Mouse (Mus musculus) layer of hippocampus, postnatal 36 days (tissue): Measurements from ENCODE around the gene Neurod1. TPM values are rescaled to one million over a fixed set of nuclear protein-coding genes. Genes with fewer than 3 reads are reported as not detected.

Source experiments
- DNase-seq, 2 experiments: peaks; one replicate each; pipeline ENCODE4 v3.0.0; 2022
- total RNA-seq, 2 experiments: library from RNA; stranded (reverse); gene quantifications; 2 replicates each; pipeline ENCODE4 v1.2.3; 2021

The Neurod1 gene
- total RNA-seq: 10 to 100 TPM; 33.0 to 33.9 TPM

DNA sequence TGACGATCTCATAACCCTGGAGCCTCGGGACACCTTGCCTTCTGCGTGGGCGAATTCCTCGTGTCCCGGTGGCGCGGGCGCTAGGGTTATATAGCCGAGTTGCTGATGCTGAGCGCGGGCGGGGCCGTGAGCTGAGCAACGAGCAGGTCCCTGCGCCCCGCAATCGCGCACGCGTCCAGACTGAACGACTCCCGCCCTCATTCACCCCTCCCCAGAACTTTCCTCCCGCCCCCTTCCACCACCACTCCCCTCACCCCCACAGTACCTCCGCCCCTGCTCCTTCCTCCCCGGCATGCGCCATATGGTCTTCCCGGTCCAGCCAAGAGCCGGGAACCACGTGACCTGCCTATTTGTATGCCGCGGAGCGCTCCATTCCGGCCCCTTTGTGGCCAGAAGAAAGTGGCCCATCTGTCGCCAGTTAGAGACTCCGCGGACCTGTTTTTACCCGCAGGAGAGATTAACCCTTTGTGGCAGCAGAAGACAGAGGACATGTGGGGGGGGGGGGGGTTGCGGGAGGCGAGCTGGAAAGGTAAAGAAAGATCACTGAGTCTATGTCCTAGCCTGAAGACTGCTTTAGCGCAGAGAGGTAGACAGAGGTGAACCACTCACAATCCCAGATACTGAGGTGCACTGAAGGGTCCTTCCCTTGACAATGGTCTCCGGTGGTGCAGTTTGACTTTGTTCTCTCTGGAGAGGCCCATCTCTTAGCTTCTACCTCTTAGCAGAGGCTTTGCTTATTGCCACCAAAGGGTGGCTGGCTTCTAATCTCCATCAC is at the start of gene Neurod1, which contains the start of gene Cerkl:
Gene Neurod1 (minus strand): TSS at position 177 of the 775 bp plus-strand sequence.
Gene Cerkl (minus strand): TSS at position 211 of the 775 bp plus-strand sequence.
- DNase-seq: peak; percentile 65 to 69

DNA sequence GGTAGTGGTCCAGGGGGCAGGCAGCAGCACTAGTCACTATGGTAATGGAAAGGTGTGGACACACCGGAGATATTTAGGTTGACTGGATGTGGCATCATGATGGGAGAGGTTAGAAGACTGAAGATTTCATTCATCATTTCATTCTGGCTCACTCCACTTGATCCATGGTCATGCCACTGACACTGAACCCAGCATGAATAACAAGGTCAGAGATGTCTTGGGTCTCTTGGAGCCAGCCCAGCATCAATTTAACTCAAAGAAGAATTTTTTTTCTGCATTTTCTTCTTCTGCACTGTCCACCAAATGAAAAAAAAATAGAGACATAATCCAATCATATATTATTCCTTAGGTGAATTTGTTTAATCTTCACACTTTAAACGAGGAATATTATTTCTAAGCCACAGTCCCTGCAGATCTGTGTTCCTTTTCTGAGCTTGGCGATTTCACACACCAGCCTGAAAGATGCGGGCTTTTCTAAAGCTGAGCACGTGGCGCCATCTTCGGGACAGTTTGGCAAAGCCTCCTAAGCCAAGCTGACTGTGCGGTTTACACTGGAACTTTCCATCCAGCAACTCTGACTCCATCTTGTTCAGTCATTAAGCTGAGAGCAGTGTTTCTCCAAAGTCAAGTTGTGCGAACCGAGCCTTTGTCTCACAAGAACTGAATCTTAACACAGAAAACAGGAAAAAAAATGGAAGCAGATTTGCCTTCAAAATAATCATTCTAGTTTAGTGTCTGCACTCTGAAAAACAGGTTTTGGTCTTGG is 42.6 kb upstream of the Neurod1 start:
- peak; percentile 70 to 73 for DNase-seq

DNA sequence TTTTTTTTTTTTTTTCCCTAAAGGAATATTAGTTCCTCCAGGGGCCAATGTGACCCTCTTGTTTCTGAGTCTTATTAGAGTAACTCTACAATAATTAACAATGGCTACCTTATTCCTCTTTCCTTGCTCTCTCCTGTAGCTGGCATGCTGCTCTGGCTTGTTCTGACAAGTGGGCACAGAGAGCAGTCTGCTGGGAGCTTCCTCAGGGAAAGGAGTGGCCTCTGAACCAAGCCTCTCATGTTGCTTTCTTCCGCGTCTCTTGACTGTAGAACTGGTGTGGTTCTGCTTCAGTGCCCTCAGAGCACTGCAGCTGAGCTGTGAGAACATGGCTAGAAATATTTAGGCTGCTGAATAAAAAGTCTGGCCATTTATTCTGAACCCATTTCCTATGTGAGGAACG is 28.6 kb upstream of the Neurod1 start:
- no peak for DNase-seq

DNA sequence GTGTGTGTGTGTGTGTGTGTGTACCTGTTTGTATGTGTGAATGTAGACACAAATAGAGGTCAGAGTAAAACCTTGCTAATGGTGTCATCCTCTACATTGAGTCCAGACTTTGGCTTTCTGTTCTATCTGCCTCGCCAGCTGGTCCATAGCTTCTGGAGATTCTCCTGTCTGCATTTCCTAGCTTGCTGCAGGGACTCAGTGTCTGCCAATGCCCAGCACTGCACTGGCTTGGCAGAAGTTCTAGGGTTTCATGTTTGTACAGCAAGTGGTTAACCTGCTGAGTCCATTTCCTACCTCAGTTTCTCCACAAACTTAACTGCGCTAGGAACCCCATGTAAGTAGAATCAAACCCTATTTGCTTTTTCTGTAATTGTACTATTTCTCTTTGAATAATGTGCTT is 26.0 kb upstream of the Neurod1 start:
- no peak for DNase-seq

DNA sequence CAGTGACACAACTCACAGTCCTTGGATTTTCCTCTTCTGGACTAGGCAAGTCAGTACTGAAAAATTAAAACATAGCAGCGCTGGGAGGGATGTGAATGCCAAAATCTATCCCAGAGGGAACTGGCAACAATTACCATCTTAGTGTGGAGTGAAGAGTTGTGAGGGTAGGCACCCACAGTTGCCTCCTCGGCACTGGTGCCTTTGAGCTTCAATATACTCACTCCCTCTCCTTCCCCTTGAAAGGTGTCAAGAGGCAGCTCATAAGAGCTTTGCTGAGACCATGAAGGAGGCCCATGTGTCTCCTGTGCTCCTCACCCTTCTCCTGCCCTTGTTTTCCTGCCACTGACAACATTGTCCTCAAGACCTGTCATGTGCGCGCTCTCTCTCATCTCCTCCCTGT is 5.9 kb upstream of the Neurod1 start:
- DNase-seq: no peak

DNA sequence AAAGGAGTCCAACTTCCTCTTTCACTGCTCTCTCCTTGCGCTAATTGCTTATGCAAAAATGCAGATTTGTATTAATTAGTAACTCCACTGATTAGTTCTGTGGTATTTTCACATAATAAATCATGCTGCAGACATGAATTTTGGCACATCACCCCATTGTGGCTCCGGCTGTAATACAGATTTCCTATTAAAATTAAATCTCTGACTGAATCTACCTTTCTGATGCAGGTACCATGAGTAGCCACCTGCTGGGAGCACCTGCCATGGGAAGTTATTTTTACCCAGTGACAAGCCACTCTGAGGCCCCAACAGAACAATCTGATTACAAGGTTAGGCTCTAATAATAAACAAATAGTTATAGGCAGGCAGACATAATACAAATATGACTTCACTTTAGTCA is 5.3 kb upstream of the Neurod1 start:
- no peak for DNase-seq

DNA sequence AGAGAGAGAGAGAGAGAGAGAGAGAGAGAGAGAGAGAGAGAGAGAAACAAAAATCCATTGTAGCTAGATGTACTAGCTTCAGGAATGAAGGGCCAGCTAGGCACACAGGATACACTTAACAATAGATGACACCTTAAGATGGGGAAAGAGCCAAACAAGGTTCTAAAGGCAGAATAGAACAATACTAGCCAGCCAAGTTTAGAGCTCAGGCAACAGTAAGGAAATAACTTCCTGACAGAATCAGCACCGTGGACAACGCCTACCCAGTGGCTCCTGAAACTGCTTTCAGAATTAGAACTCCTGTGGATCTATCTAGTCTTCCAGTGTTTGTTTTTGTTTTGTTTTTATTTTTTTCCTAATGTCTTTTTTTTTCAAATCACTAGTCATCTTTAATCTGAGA is 4.0 kb upstream of the Neurod1 start:
- DNase-seq: no peak

DNA sequence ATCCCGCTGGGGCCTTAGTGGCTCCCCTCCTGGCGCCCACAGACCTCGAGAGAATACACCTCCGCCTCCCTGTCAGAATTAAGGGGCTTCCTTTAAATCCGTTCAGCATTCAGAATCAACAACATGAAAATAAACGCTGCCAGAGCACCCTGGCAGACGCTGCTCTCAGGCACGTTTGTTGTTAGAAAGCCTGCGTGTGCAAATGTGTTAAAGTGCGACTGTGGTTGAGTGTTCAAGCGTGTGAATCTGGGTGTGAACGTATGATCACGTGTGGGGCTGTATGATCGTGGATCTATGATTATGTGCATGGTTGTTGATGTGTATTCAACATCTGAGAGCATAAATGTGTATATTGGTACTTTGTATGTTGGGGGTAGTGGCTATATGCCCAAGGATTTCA is 3.6 kb upstream of the Neurod1 start:
- DNase-seq: no peak

DNA sequence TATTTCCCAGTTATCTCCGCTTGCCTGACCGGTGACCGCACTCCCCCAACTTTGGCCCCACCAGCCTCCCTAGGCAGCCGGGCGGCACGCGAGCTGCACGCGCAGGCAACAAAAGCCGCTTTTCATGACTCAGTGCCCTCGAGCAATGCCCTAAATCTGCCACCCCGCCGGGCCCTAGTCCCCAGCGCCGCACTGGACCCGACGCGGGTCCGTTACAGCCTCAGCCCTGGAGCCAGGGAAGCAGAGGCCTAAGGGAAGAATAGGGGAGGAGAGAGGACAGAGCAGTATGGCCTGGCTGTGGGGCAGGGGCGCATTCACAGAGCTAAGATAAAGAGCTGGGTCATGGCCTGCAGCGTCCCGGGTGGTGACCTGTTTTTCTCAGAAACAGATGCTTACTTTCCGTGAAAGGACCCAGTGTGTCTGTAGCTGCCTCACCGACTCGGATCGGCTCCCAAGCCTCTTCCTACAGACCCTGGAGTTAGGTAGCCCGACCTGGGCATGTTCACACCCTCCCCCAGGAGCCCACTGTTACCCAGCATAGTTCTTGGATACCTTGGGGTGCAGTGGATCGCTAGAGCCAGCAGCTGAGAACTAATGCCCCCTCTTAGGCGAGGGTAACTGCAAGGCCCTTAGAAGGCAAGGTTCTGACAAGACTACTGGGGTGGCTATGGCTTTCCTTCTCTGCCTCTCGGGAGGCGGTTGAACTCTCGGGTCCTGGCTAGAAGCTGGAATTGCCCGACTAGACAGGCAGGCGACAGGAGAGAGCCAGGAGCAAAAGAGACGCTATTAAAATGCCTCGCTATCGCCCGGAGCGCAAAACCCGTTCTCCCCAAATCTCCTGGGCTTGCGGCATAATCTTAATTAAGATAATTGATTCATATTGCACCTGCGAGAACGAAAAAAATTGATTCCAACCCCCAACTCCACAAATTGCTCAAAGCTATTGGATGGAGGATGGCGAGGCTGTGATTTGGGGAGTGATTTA is 2.8 kb upstream of the Neurod1 start:
- peak in 1 of 2 experiments; percentile 32 for DNase-seq

DNA sequence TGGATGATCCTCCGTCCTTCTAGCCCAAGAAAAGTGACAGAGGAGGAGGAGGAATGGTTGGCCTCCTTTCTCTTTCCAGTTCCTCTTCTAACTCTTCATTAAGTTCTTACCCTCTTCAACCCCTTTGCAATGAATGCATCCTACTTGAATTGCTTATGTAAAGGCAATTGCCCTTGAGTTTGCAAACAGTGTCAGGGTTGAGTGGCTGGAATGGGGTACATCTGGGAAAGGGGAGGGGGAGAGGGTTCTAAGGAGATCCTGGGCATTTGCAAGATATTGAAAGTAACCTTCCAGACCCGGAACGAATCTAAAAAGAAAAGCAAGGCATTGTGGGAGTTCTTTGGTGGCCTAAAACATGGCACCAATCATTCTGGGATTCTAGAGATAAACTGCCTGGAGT is 1.4 kb upstream of the Neurod1 start:
- no peak for DNase-seq

DNA sequence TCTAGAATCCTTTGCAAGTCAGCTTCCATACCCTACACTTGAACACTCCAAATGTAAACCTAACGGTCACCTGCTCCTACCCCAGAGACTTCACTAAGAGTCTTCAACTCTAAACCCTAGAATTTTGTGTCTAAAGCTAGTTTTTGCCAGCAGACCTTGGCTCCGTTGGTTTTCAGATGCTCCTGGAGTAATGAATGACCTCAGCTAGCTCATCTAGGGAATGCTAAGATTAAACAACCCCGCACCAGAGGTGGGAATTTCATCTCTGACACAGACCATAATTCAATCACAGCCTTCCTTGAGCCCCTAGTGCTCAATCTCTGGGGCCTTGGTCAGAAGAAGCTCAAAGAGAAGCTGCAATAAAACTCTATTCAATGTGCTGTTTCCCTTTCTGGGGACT is 883 bp upstream of the Neurod1 start:
- no peak for DNase-seq

DNA sequence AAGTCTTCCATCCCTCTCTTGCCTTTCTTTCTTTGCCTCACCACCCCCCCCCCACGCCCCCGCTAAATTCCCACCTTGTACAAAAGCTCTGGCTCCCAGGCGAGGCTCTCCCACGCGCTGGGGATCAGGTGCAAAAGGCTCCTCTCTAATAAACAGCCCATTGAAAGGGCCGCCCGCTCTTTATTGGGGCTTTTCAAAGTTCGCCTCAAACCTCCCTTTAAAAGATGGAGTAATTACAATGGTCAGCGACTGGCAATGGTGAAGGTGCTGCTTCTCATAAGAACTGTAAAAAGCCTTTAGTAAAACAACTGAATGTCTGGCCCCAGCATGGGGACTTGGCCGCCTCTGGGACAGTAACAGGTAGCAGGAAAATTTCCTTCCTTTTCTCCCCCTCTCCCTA is 905 bp downstream of the Neurod1 start:
- DNase-seq: no peak

DNA sequence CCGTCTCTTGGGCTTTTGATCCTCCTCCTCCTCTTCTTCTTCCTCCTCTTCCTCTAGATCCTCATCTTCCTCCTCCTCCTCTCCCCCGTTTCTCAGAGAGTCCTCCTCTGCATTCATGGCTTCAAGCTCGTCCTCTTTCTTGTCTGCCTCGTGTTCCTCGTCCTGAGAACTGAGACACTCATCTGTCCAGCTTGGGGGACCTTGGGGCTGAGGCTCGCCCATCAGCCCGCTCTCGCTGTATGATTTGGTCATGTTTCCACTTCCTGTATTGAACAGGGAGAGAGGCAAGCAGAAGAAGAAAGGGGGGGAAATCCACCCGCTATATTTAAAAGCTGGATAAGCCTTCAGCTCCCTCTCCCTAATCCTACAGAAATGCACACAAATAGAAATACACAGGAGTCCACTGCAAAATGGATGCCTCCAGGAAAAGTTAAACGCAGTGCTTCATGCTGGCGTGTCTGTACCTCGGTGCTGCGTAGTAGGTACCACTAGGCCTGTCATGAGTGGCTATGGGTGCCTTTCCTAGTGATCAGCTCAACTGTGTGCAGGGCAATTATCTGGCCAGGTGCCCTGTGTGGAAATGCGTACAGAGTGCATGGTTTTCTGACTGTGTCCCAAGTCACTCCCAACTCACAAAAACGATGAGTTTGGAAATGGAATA is 1.6 kb downstream of the Neurod1 start:
- peak; percentile 26 to 46 for DNase-seq

DNA sequence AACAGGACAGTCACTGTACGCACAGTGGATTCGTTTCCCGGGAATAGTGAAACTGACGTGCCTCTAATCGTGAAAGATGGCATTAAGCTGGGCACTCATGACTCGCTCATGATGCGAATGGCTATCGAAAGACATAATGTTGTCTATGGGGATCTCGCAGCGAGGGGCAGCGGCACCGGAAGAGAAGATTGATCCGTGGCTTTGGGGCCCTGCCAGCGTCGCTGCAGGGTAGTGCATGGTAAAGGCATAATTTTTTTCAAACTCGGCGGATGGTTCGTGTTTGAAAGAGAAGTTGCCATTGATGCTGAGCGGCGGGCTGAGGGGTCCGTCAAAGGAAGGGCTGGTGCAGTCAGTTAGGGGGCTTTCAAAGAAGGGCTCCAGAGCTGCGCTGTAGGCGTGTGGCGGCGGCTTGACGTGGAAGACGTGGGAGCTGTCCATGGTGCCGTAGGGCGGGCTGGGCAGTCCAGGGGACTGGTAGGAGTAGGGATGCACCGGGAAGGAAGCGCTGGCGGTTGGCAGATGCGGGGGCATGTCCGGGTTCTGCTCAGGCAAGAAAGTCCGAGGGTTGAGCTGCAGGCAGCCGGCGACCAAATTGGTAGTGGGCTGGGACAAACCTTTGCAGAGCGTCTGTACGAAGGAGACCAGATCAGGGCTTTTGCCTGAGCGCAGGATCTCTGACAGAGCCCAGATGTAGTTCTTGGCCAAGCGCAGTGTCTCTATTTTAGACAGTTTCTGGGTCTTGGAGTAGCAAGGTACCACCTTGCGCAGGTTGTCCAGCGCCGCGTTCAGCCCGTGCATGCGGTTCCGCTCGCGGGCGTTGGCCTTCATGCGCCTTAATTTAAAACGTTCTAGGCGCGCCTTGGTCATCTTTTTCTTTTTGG is 2.4 kb downstream of the Neurod1 start:
- peak; percentile 63 to 65 for DNase-seq

DNA sequence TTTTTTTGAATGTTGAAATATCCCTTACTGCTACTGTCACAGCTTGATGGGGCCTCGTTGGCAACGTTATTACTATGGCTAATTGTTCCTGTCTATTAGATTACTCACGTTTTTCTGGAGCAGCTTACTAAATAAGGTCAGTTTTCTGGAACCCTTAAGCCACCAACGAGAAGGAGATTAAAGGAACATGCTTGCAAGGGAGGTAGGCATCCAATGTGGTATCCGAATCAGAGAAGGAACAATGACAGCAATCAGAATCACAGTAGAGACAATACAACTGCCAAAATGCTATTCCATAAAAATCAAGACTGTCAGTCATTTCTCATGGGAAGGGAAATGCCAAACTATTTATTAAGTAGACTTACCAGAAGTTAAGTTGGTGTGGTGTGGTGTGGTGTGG is 5.1 kb downstream of the Neurod1 start:
- no peak for DNase-seq

DNA sequence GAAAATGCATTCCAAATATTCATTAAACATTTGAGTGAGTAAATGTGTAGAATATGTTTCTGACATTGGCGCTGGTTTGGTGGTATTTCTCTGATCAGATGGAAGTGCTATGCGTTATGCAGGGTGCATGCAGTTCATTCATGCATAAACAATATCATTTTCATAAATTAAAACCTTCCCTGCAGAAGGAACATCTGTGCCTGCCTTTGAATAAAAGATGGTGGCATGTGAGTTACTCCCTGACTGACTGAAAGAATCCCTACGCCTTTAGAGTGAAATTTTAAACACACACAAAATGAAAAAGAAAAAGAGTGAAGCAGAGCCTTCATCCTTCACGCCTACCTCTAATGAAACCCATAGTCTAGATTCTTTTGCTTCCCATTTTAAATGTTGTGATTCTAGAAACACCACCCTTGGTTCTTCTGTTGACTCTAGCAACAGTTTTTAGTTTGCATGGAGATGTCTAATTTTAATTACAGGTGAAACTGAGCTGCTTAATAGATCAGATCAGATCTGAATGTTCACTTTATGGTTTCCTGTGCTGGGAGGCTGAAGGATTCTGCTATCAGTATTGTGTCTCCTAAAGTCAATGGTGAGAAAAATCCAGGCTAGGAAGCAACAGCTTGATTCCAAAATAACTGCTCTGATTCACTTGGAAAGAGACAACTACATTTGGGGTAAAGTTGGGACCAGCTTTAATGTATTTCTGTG is 5.7 kb downstream of the Neurod1 start:
- DNase-seq: no peak

DNA sequence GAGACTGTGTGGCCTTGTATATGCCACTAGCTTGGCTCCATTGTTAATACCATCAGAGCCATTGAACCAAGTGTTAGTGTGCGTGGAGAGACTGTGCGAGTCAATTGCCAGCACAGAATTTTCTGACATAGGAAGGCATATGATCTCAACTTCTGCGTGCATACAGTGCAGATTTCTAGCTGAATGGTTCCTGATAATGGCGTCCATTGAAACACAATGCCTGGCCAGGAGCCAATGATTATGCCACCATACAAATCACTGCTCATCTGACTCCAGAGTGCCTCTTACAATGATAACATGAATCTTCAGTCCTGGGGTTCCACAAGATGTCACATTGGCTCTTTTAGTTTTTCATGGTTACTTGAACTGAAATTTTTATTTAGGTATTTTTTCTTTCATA is 7.2 kb downstream of the Neurod1 start:
- no peak for DNase-seq

DNA sequence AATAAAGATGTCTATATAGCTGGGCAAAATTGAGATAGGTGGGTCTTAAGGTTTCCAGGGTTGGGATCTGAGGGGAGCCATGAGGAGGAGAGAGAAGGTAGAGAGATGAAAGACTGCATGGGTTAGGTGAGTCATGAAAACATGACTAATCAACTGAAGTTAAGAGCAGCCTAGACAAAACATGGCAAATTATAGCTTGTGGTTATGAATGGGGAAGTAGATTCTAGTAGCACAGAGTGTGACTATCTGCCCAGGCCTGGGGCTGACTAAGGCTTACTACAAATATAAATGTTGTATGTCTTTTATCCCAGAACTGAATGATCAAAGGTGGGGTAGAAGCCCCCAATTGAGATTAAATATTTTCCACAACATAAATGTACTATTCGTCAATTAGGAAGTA is 9.4 kb downstream of the Neurod1 start:
- no peak for DNase-seq

DNA sequence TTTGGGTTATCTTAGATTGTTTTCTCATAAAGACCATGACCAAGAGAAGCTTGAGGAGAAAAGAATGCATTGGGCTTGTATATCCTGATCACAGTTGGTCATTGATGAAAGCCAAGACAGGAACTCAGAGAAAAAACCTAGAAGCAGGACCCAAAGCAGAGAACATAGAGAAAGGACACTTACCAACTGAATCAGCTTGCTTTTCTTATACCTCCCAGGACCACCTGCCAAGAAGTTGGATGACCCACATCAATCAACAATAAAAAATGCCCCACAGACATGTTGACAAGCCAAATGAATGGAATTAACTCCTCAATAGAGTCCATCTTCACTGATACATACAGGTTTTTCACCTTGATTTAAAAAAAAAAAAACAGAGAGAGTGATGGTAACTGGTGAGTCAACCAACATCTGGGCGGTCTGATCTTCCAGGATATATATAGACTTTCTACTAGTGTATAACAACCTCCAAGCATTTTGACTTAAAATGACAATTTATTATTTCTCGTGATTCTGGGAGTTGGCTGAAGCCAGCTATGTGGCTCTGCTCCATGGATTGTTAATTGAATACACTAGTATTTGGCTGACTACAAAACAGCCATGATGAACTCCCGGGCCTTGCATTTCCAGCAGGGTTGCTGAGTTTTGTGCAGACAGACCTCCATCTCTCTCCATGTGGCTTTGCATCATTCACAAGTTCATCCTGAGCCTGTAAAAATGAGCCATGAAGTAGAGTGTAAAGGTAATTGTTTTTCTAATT is 12.5 kb downstream of the Neurod1 start:
- no peak for DNase-seq

DNA sequence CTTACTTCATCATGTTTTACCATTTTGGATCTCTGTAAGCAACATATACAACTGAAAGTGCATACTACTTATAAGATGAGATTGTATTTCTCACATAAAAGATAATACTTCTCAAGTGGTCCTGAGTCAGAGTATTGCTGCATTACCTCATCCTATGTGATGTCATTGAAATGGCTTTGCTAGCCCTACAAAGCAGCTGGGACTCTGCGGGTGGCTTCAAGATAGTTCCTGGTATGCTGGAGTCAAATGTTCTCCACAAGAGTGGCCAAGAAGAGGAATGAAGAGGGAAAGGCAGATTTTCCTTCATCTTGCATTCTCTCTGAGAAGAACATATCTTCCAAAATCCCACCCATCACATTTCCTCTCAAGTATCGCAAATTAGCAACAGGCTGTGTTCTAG is 13.2 kb downstream of the Neurod1 start:
- DNase-seq: no peak
